Mouse (Mus musculus) liver, embryonic 13.5 days (tissue): ENCODE measurements around the gene Eif3j1. TPM values are rescaled to one million over a fixed set of nuclear protein-coding genes. Genes with fewer than 3 reads are reported as not detected.

Source experiments
- microRNA-seq: library from miRNA; unstranded; fragments of <30 nt; microRNA quantifications from one replicate; pipeline ENCODE4, GENCODE M21; 2016
- polyA plus RNA-seq: library from polyadenylated mRNA; unstranded; fragments of >200 nt; fragmentation: Nextera tagmentation; extraction: Ambion mirVana; gene quantifications from 2 replicates; pipeline ENCODE4 v1.2.1, GENCODE M21; 2015

Gene Eif3j1
- polyA plus RNA-seq, 1 experiment from 2014 or later: 11.0 TPM

Small RNAs within 50 kb of the gene (microRNA-seq; reads per million reads assigned to microRNA genes)
- 0.88 reads per million for gene Gm47314

Other genes starting within 250 kb of the Eif3j1 start
- gene Frmd5, start 221.5 kb upstream of the Eif3j1 start, polyA plus RNA-seq: 0.28 and 0.30 TPM in 2 replicates
- gene Casc4, start 161.6 kb upstream of the Eif3j1 start, polyA plus RNA-seq: 5.4 and 6.6 TPM in 2 replicates
- gene Ctdspl2, start 72.5 kb upstream of the Eif3j1 start, polyA plus RNA-seq: 18.3 and 20.6 TPM in 2 replicates
- 0.03 TPM in 1 of 2 replicates, not detected in the other for gene Mageb3, start 72.5 kb upstream of the Eif3j1 start, polyA plus RNA-seq
- gene Spg11, start 89.8 kb downstream of the Eif3j1 start, polyA plus RNA-seq: 3.5 and 3.6 TPM in 2 replicates
- gene B2m, start 119.1 kb downstream of the Eif3j1 start, polyA plus RNA-seq: 322 and 384 TPM in 2 replicates
- not detected in 2 replicates for gene Trim69, start 132.2 kb downstream of the Eif3j1 start, polyA plus RNA-seq
- 0.06 TPM in 2 replicates for gene Patl2, start 157.6 kb downstream of the Eif3j1 start, polyA plus RNA-seq
- gene Terb2, start 157.7 kb downstream of the Eif3j1 start, polyA plus RNA-seq: not detected in 2 replicates
- gene Sord, start 206.2 kb downstream of the Eif3j1 start, polyA plus RNA-seq: 146 and 178 TPM in 2 replicates